Mouse (Mus musculus): Measurements from ENCODE around the gene Sco2. TPM values are rescaled to one million over a fixed set of nuclear protein-coding genes. Genes with fewer than 3 reads are reported as not detected.

Gene Sco2
- polyA plus RNA-seq, 1 experiment from 2014 or later: 15.9 TPM

DNA sequence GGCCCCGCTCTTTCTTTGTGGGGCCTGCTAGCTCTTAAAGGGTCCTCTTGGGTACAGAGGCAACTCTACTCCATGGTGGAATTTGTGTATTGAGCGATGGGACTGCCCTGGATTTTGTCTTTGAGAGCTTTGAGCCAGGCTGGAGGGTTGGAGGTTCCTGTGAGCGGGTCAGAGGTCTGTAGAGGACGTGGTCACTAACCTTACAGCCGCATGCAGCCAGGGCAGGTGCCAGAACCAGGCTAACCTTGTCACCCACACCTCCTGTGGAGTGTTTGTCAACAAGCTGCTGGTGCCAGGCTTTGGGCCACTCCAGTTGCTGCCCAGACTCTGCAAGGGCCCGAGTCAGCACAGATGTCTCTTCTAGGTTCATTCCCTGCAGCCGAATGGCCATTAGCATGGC, 2.4 kb upstream of the Sco2 start:
- H3K9me3 ChIP-seq (ENCODE audit: control insufficient read depth, low read length): no peaks in the 10 kb centered on the region
- H3K27ac ChIP-seq (ENCODE audit: low read length): no peak overlapping the region
- no peak for ATAC-seq
- no peak overlapping the region for H3K4me3 ChIP-seq (ENCODE audit: low read length)
- H3K27me3 ChIP-seq (replicated peaks; ENCODE audit: control insufficient read depth, insufficient read depth, low read length): peaks cover 42% of the 10 kb centered on the region
- peaks cover 9% of the 10 kb centered on the region for H3K36me3 ChIP-seq (ENCODE audit: control insufficient read depth, insufficient read depth, low read length)
- H3K4me2 ChIP-seq (ENCODE audit: low read depth, low read length): no peak overlapping the region
- 83% methylated on average over 7 of the region's 7 CpGs for WGBS
- no peak overlapping the region for H3K9ac ChIP-seq (ENCODE audit: low read depth, low read length)
- peaks cover 30% of the 10 kb centered on the region for H3K4me1 ChIP-seq (ENCODE audit: control insufficient read depth, insufficient read depth, low read length)

DNA sequence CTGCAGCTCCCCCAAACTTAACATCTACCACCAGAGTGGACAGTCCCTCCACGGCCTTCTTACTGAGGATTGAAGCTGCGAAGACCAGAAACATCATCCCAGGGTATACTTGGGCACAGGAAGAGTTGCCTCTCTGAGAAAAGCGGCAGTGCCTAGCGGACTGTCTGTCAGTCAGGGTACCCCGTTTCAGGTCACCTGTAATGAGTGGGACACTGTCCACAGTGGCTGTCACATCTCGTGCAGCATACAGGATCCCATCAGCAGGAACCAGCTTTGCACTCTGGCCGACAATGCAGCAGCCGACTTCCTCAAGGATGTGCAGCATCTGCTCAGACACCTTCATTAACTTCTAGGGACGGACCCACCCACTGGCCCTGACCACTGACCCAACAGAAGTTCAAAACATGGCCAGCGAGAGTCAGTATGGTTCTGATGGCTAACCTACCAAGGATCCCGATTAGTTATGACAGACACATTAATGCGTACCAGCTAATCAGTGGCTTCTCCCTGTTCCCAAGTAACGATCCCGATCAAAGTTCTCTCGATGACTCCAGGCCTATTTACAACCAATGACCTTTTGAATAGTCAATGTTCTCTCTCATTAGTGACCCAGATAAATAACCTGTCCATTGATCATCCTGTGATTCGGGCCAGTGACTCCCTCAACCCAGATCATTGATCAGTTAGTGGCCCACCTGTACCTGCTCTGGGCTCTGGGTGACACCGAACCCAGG, 1.3 kb upstream of the Sco2 start:
- H3K27me3 ChIP-seq (replicated peaks; ENCODE audit: control insufficient read depth, insufficient read depth, low read length): peaks cover 38% of the 10 kb centered on the region
- H3K4me1 ChIP-seq (ENCODE audit: control insufficient read depth, insufficient read depth, low read length): peaks cover 30% of the 10 kb centered on the region
- H3K27ac ChIP-seq (ENCODE audit: low read length): no peak overlapping the region
- ATAC-seq: no peak
- peak overlapping the region; percentile 84 for H3K9ac ChIP-seq (ENCODE audit: low read depth, low read length)
- no peak overlapping the region for H3K4me3 ChIP-seq (ENCODE audit: low read length)
- peaks cover 18% of the 10 kb centered on the region for H3K36me3 ChIP-seq (ENCODE audit: control insufficient read depth, insufficient read depth, low read length)
- no peaks in the 10 kb centered on the region for H3K9me3 ChIP-seq (ENCODE audit: control insufficient read depth, low read length)
- peak overlapping the region; percentile 75; the same call in 1 of the 2 replicates for H3K4me2 ChIP-seq (ENCODE audit: low read depth, low read length)
- WGBS: 89% methylated on average over 17 of the region's 17 CpGs

DNA sequence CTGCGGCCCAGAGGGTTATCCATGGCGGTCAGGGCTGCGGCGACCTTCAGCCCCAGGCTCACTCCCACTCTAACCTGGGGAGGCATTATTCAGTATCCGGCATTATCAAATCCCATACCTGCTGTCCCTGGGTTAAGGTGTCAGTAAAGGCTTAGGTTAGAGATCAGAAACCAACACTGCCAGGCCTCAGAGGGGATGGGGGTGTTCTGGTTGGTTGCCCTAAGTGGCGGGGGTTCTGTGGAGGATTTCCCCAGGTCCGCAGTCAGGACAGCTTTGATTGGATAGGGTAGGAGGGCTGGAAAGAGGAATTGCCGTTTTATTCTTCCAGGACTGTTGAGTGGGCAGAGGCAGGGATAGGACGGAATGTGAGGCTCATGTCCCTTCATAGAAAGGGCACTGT, 694 bp upstream of the Sco2 start:
- Histone ChIP-seq H3K27ac (ENCODE audit: low read length) (peak overlapping the region; percentile 93), H3K27me3 (replicated peaks; ENCODE audit: control insufficient read depth, insufficient read depth, low read length) (peaks cover 34% of the 10 kb centered on the region), H3K4me3 (ENCODE audit: low read length) (peak overlapping the region; percentile 68), H3K9me3 (ENCODE audit: control insufficient read depth, low read length) (no peaks in the 10 kb centered on the region), H3K4me1 (ENCODE audit: control insufficient read depth, insufficient read depth, low read length) (peaks cover 27% of the 10 kb centered on the region), H3K9ac (ENCODE audit: low read depth, low read length) (peak overlapping the region; percentile 84), H3K36me3 (ENCODE audit: control insufficient read depth, insufficient read depth, low read length) (peaks cover 23% of the 10 kb centered on the region), H3K4me2 (ENCODE audit: low read depth, low read length) (peak overlapping the region; percentile 75)
- no peak; the same call in 1 of the 2 replicates for ATAC-seq
- WGBS: 49% methylated on average over 9 of the region's 9 CpGs

DNA sequence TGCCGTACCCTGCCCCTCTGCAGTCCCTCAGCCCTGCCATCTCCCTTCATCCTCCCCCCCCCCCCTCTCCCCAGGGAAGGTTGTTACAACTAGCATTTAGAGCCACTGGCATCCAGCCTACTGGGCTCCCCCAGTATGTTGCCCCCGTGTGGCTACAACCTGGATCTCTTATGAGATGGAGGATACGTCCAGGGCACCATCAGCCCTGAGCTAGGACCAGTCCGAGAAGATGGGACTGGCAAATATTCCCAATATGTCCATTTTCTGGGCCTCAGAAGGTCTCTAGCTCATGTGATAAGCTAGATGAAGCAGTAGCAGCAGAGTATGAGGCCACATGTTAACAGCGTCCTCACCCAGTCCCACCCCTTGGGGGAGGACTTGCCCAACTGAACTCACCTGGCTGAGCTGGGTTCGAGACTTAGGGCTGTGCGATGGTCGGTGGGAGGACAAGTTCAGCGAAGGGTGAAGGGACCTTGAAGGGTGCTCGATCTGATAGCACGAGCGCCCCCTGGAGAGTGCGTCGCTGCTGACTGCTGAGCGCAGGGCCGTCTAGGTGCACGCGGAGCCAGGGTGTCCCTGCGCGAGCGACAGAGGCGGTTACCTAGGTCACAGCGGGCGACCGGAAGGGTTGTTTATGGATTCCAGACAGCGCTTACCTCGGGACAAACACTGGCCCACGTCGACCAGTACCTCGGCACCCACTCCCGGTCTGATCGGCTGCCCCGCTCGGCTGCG, 452 bp downstream of the Sco2 start:
- 1% methylated on average over 35 of the region's 35 CpGs for WGBS
- ATAC-seq: peak; percentile 89

DNA sequence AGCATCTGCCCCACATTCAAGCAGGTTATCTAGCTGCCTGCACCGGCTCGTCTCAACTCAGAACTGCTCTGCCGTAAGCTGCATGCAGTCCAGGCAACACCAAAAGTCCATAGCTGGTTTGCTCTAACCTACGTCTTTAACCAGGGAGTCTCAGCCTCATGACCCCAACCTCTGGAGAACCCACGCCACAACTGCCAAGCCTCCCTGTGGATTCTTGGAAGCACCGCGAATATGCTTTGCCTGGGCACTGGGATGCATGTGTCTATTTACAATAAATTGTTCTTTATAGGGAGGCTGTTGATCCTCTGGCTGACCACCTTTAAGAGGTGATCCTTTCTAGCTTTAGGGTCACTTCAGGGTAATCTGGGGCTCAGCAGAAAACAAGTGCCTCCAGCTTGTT, 1.1 kb downstream of the Sco2 start:
- Histone ChIP-seq H3K9me3 (ENCODE audit: control insufficient read depth, low read length) (no peaks in the 10 kb centered on the region), H3K4me1 (ENCODE audit: control insufficient read depth, insufficient read depth, low read length) (peaks cover 15% of the 10 kb centered on the region), H3K27me3 (replicated peaks; ENCODE audit: control insufficient read depth, insufficient read depth, low read length) (peaks cover 16% of the 10 kb centered on the region), H3K4me2 (ENCODE audit: low read depth, low read length) (peak overlapping the region; percentile 75), H3K9ac (ENCODE audit: low read depth, low read length) (peak overlapping the region; percentile 84), H3K27ac (ENCODE audit: low read length) (peak overlapping the region; percentile 93), H3K36me3 (ENCODE audit: control insufficient read depth, insufficient read depth, low read length) (peaks cover 31% of the 10 kb centered on the region), H3K4me3 (ENCODE audit: low read length) (peak overlapping the region; percentile 68)
- ATAC-seq: no peak
- 76% methylated on average over 7 of the region's 7 CpGs for WGBS

More for the DNA sequence above, 452 bp downstream of the Sco2 start:
- H3K4me3 ChIP-seq (ENCODE audit: low read length): peak overlapping the region; percentile 68
- H3K9me3 ChIP-seq (ENCODE audit: control insufficient read depth, low read length): no peaks in the 10 kb centered on the region
- peak overlapping the region; percentile 75 for H3K4me2 ChIP-seq (ENCODE audit: low read depth, low read length)
- H3K9ac ChIP-seq (ENCODE audit: low read depth, low read length): peak overlapping the region; percentile 84
- H3K4me1 ChIP-seq (ENCODE audit: control insufficient read depth, insufficient read depth, low read length): peaks cover 17% of the 10 kb centered on the region
- H3K27ac ChIP-seq (ENCODE audit: low read length): peak overlapping the region; percentile 93
- H3K27me3 ChIP-seq (replicated peaks; ENCODE audit: control insufficient read depth, insufficient read depth, low read length): peaks cover 23% of the 10 kb centered on the region
- peaks cover 27% of the 10 kb centered on the region for H3K36me3 ChIP-seq (ENCODE audit: control insufficient read depth, insufficient read depth, low read length)

DNA sequence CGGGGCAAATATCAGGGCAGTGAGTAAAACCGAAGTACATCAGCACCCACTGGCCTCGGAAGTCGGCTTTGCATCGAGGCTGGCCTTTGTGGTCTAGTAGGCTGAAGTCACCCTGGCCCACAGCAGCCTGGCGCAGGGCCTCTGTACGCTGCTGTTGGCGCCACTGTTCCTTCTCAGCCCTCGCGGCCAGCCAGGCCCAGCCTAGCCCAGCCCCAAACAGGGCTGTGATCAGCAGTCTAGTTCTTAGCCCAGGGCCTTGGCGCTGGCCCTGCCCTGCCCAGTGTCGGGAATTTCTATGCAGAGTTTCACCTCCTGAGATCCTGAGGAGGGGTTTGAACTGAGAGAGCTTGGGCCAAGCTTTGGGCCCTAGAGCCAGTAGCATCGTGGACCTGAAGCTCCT, 1.6 kb downstream of the Sco2 start:
- H3K9me3 ChIP-seq (ENCODE audit: control insufficient read depth, low read length): no peaks in the 10 kb centered on the region
- H3K9ac ChIP-seq (ENCODE audit: low read depth, low read length): no peak overlapping the region
- WGBS: 85% methylated on average over 13 of the region's 13 CpGs
- no peak overlapping the region for H3K4me2 ChIP-seq (ENCODE audit: low read depth, low read length)
- H3K36me3 ChIP-seq (ENCODE audit: control insufficient read depth, insufficient read depth, low read length): peaks cover 31% of the 10 kb centered on the region
- no peak for ATAC-seq
- H3K4me1 ChIP-seq (ENCODE audit: control insufficient read depth, insufficient read depth, low read length): peaks cover 11% of the 10 kb centered on the region
- peaks cover 11% of the 10 kb centered on the region for H3K27me3 ChIP-seq (replicated peaks; ENCODE audit: control insufficient read depth, insufficient read depth, low read length)
- H3K4me3 ChIP-seq (ENCODE audit: low read length): no peak overlapping the region
- no peak overlapping the region for H3K27ac ChIP-seq (ENCODE audit: low read length)

DNA sequence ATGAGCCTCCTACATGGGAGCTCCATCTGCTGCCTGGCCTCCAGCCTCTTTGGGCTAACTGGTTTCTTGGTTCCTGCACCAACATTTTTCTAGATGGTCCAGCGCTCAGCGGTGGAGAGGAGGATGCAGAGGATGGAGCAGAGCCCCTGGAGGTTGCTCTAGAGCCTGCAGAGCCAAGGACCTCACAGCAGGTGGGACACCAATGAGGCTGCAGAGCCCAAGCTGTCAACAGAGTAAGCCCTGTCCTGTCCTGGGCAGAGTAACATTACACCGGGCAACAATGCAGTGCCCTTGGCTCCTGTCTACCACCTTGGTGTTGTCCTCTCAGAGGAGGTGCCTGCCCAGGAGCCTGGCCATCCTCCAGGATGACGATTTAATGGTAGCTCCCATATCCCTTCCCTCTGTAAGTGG, 8.5 kb downstream of the Sco2 start:
- H3K4me3 ChIP-seq (ENCODE audit: low read length): no peak overlapping the region
- WGBS: 89% methylated on average over 4 of the region's 4 CpGs
- H3K36me3 ChIP-seq (ENCODE audit: control insufficient read depth, insufficient read depth, low read length): peaks cover 23% of the 10 kb centered on the region
- no peaks in the 10 kb centered on the region for H3K27me3 ChIP-seq (replicated peaks; ENCODE audit: control insufficient read depth, insufficient read depth, low read length)
- no peaks in the 10 kb centered on the region for H3K4me1 ChIP-seq (ENCODE audit: control insufficient read depth, insufficient read depth, low read length)
- H3K4me2 ChIP-seq (ENCODE audit: low read depth, low read length): no peak overlapping the region
- no peak overlapping the region for H3K27ac ChIP-seq (ENCODE audit: low read length)
- no peaks in the 10 kb centered on the region for H3K9me3 ChIP-seq (ENCODE audit: control insufficient read depth, low read length)
- ATAC-seq: no peak
- no peak overlapping the region for H3K9ac ChIP-seq (ENCODE audit: low read depth, low read length)

DNA sequence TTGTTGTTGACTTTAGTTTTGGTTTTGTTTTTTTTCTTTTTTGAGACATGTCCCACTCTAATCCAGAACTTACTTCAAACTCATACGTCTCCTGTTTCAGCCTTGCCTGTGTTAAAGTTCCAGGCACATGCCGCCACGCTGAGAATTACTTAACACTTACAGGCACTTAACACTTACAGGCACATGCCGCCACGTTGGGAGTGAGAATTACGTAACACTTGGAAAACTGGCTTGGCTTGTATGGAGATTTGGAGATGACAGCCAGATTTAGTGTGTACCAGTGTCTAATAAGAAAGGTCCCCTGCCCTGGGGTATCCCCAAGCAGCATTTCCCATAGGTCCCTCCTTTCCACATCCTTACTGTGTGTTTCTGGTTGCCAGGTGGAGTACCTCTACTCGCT, 10.6 kb downstream of the Sco2 start:
- Histone ChIP-seq H3K4me3 (ENCODE audit: low read length) (no peak overlapping the region), H3K9me3 (ENCODE audit: control insufficient read depth, low read length) (no peaks in the 10 kb centered on the region), H3K4me1 (ENCODE audit: control insufficient read depth, insufficient read depth, low read length) (peaks cover 3% of the 10 kb centered on the region; the same call in 1 of the 2 replicates), H3K4me2 (ENCODE audit: low read depth, low read length) (no peak overlapping the region), H3K27me3 (replicated peaks; ENCODE audit: control insufficient read depth, insufficient read depth, low read length) (no peaks in the 10 kb centered on the region), H3K27ac (ENCODE audit: low read length) (no peak overlapping the region), H3K36me3 (ENCODE audit: control insufficient read depth, insufficient read depth, low read length) (peaks cover 11% of the 10 kb centered on the region; the same call in 1 of the 2 replicates), H3K9ac (ENCODE audit: low read depth, low read length) (no peak overlapping the region)
- 89% methylated on average over 7 of the region's 7 CpGs for WGBS
- ATAC-seq: no peak

DNA sequence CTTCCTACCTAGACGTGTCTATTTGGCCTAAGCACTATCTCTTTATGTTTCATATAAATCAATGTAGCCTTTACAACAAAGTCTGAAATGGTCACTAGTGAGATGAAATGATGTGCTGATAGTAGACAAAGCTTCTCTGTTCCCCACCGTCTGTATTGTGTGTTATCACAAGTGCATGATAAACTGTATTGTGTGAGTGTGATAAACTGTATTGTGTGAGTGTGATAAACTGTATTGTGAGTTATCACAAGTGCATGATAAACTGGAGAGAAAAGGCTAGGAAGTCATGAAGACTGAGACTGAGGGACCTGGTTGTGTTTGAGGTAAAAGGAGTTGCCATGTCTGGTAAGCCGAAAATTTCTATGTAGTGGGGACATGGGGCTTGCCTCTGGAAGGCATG, 14.9 kb downstream of the Sco2 start:
- WGBS: 79% methylated on average over 3 of the region's 3 CpGs
- H3K9ac ChIP-seq (ENCODE audit: low read depth, low read length): no peak overlapping the region
- H3K4me2 ChIP-seq (ENCODE audit: low read depth, low read length): no peak overlapping the region
- no peak for ATAC-seq
- H3K9me3 ChIP-seq (ENCODE audit: control insufficient read depth, low read length): no peaks in the 10 kb centered on the region
- H3K4me3 ChIP-seq (ENCODE audit: low read length): no peak overlapping the region
- H3K36me3 ChIP-seq (ENCODE audit: control insufficient read depth, insufficient read depth, low read length): 0 out of 2 replicates have a peak, but pooled peaks cover 2% of the 10 kb centered on the region
- H3K4me1 ChIP-seq (ENCODE audit: control insufficient read depth, insufficient read depth, low read length): peaks cover 18% of the 10 kb centered on the region
- no peak overlapping the region for H3K27ac ChIP-seq (ENCODE audit: low read length)
- no peaks in the 10 kb centered on the region for H3K27me3 ChIP-seq (replicated peaks; ENCODE audit: control insufficient read depth, insufficient read depth, low read length)

All from intestine, embryonic 16.5 days (tissue).